Mouse (Mus musculus): ENCODE measurements around the gene Fblim1. TPM values are rescaled to one million over a fixed set of nuclear protein-coding genes. Genes with fewer than 3 reads are reported as not detected.
A peak's percentile ranks its signal among the peaks of the same experiment; 100 is the strongest.
"Not testable (repeated sequence)": the region's sequence is repeated elsewhere in the genome, so short reads cannot be mapped to it uniquely, and the experiment has no call there.

The Fblim1 gene
- total RNA-seq, 1 experiment from 2014 or later, result not detected

GRCm38 (mm10) chr4:141571337-141571739, 34.6 kb downstream of the Fblim1 start:
- ATAC-seq (replicated peaks; ENCODE audit: low read depth, poor library complexity, severe bottlenecking), result no peak

GRCm38 (mm10) chr4:141570821-141571220, 35.1 kb downstream of the Fblim1 start:
- ATAC-seq (replicated peaks; ENCODE audit: low read depth, poor library complexity, severe bottlenecking), result no peak

- no peak for ATAC-seq (replicated peaks; ENCODE audit: low read depth, poor library complexity, severe bottlenecking)
Measured at GRCm38 (mm10) chr4:141570004-141570403, 35.9 kb downstream of the Fblim1 start.

GRCm38 (mm10) chr4:141568966-141569365, 36.9 kb downstream of the Fblim1 start:
- ATAC-seq (replicated peaks; ENCODE audit: low read depth, poor library complexity, severe bottlenecking), result no peak

- not testable (repeated sequence) for ATAC-seq (replicated peaks; ENCODE audit: low read depth, poor library complexity, severe bottlenecking)
Measured at GRCm38 (mm10) chr4:141567174-141567573, 38.7 kb downstream of the Fblim1 start.

- ATAC-seq (replicated peaks; ENCODE audit: low read depth, poor library complexity, severe bottlenecking), result no peak
Measured at GRCm38 (mm10) chr4:141566187-141566586, 39.7 kb downstream of the Fblim1 start.

- no peak for ATAC-seq (replicated peaks; ENCODE audit: low read depth, poor library complexity, severe bottlenecking)
Measured at GRCm38 (mm10) chr4:141565325-141565724, 40.6 kb downstream of the Fblim1 start.

- ATAC-seq (replicated peaks; ENCODE audit: low read depth, poor library complexity, severe bottlenecking), result no peak
Measured at GRCm38 (mm10) chr4:141564660-141565059, 41.2 kb downstream of the Fblim1 start.

- ATAC-seq (replicated peaks; ENCODE audit: low read depth, poor library complexity, severe bottlenecking), result no peak
Measured at GRCm38 (mm10) chr4:141564209-141564608, 41.7 kb downstream of the Fblim1 start.

- ATAC-seq (replicated peaks; ENCODE audit: low read depth, poor library complexity, severe bottlenecking), result no peak
Measured at GRCm38 (mm10) chr4:141562281-141562680, 43.6 kb downstream of the Fblim1 start.

GRCm38 (mm10) chr4:141561331-141561919, 44.5 kb downstream of the Fblim1 start:
- ATAC-seq (replicated peaks; ENCODE audit: low read depth, poor library complexity, severe bottlenecking), result not testable (repeated sequence)

GRCm38 (mm10) chr4:141559898-141560263, 46.0 kb downstream of the Fblim1 start:
- peak; percentile 71 for ATAC-seq (replicated peaks; ENCODE audit: low read depth, poor library complexity, severe bottlenecking)

GRCm38 (mm10) chr4:141559131-141559897, 46.6 kb downstream of the Fblim1 start:
- ATAC-seq (replicated peaks; ENCODE audit: low read depth, poor library complexity, severe bottlenecking), result peak; percentile 83

GRCm38 (mm10) chr4:141558658-141559057, 47.2 kb downstream of the Fblim1 start:
- peak; percentile 33 for ATAC-seq (replicated peaks; ENCODE audit: low read depth, poor library complexity, severe bottlenecking)

GRCm38 (mm10) chr4:141556163-141556562, 49.7 kb downstream of the Fblim1 start:
- ATAC-seq (replicated peaks; ENCODE audit: low read depth, poor library complexity, severe bottlenecking), result not testable (repeated sequence)

- not testable (repeated sequence) for ATAC-seq (replicated peaks; ENCODE audit: low read depth, poor library complexity, severe bottlenecking)
Measured at GRCm38 (mm10) chr4:141554255-141554865, 51.5 kb downstream of the Fblim1 start.

- ATAC-seq (replicated peaks; ENCODE audit: low read depth, poor library complexity, severe bottlenecking), result peak; percentile 97
Measured at GRCm38 (mm10) chr4:141552484-141552883, 53.4 kb downstream of the Fblim1 start.

- ATAC-seq (replicated peaks; ENCODE audit: low read depth, poor library complexity, severe bottlenecking), result 0 out of 2 replicates have a peak, but pooled peaks have one; percentile 9
Measured at GRCm38 (mm10) chr4:141547299-141547698, 58.6 kb downstream of the Fblim1 start.

GRCm38 (mm10) chr4:141546334-141547200, 59.3 kb downstream of the Fblim1 start:
- ATAC-seq (replicated peaks; ENCODE audit: low read depth, poor library complexity, severe bottlenecking), result peak; percentile 64

- ATAC-seq (replicated peaks; ENCODE audit: low read depth, poor library complexity, severe bottlenecking), result peak; percentile 88
Measured at GRCm38 (mm10) chr4:141545743-141546333, 60.1 kb downstream of the Fblim1 start.
